Mouse (Mus musculus) ovary, postnatal 14 days (tissue): ENCODE results near the gene Ifit2.
A peak's percentile ranks its signal among the peaks of the same experiment; 100 is the strongest.
"Not testable (repeated sequence)": the region's sequence is repeated elsewhere in the genome, so short reads cannot be mapped to it uniquely, and the experiment has no call there.

ENCODE experiments used
- DNase-seq: peaks from one replicate; pipeline ENCODE4 v3.0.0; 2022; ENCODE audit warnings: low spot score

Gene Ifit2

DNA sequence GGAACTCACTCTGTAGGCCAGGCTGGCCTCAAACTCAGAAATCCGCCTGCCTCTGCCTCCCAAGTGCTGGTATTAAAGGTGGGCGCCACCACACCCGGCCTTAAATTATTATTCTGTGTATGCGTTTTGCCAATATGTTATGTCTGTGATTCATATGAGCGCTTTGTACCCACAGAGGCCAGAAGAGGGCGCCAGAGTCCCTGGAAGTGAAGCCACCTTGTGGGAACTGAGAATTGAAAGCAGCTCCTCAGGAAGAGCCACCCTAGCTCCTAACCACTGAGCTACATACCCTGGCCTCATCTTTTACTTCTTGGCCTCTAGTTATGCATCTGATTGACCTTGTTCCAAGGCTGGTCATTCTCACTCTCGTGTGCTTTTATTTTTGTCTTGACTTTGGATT is 2.5 kb upstream of the Ifit2 start:
- peak; percentile 75 for DNase-seq

DNA sequence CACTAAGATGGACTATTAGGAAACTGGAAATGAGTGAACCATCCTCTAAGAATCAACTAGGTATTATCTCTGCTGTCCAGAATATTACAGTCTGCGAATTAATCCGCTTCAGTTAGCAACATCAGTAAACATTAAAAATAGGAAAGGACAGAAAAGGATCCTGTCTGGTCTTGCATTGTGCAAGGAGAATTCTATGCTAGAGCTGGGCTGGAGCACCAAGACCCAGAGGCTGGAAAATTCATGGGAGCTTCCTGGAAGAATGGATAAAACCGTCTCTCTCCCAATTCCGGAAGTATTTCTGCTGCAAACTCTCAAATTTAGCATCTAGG is 325 bp upstream of the Ifit2 start:
- no peak for DNase-seq

DNA sequence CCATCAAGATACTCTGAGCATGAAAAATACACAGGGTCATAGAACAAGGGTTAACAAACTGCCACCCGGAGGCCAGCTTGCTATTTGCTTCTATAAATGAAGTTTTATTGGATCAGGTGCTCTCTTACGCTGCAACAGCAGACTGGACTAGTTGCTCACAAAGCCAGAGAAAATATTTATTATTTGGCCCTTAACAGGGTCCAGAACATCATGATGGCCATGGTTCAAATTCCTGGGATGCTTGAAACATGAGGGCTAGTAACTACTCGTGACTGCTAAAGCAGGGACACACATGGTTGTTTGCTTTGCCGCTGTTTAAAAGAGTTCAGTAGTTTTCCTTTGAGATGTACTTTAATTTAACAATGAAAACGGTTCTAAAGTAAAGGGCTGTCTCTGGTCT is 1.5 kb downstream of the Ifit2 start:
- DNase-seq, result no peak

DNA sequence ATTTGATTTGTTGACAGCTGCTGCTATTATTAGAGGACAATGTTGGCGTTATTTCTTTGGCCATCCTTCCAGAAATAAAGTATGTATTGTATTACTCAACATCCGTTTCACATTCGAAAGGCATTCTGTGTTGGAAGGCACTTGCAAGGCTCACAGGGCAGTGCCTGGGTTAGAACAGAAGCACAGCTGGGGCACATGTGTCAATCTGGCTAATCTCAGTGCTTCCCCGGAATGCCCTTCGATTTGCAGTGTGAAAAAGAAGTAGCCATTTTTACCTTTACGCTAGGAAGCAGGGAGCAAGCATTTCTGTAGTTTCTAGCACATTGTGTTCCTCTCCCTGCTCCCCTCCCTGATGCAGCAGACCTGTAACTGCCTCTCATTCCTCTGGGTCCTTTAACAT is 2.5 kb downstream of the Ifit2 start:
- DNase-seq, result no peak

- no peak for DNase-seq
Measured at GRCm38 (mm10) chr19:34553522-34553921, 3.0 kb downstream of the Ifit2 start.

GRCm38 (mm10) chr19:34554061-34554460 is 3.6 kb downstream of the Ifit2 start:
- DNase-seq, result no peak

GRCm38 (mm10) chr19:34556621-34557020 is 6.1 kb downstream of the Ifit2 start:
- no peak for DNase-seq

DNA sequence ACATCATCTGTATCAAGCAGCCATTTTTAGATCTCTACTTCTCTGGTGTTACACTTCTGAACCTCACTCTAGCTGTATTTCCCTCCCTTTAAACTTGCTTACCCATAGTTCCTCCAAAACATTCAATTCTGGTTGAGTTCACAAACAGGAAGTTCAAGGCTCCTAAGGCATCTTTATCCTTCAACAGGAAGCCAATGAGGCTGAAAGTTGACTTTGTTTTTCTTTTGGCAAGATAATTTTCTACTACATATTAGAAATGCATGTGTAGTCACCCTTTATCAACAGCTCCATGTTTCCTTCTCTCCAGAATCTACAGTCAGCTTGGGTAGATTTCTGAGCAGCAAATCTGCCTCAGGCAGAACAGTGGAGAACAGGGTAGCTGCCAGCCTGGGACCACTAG is 12.1 kb downstream of the Ifit2 start:
- DNase-seq, result no peak

- no peak for DNase-seq
Measured at GRCm38 (mm10) chr19:34566178-34566784, 15.8 kb downstream of the Ifit2 start.

DNA sequence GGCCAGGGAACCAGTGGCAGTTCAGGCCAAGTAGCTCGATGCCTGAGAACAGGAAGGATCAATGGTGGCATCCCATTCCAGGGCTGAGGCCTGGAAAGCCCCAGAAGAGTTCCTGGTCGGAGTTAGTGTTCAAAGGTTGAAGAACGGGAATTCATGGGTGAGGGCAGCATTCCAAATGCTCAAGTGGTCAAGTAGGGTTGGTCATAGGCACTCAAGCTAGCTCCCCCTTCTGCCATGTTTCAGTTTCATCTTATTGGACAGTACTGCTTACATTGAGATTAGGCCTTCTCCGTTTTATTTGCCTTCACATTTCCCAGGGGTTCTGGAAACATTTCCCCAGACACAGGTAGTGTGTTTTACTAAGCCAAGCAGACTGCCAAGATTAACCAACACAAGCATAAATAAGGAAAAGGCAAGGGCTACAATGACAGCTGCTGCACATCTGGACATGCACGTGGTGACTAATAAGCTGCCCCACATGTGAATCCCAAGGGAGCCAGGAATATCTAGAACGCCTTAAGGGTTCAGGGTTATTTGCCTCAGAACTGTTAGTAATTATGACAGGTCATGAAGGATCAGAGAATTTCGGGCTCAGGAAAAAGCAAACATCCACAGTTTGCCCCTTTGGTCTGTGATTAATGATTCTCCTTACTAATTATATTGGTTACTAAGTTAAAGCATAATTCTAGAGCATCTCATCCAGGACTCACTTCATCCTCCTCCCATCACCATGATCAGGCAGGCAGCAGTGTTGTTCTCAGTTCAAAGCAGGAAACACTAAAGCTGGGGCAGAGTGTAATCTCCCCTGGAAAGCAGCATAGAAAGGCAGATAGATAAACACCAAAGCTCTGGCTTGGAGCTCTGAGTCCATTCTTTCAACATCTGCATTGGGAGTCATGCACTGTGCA is 18.7 kb downstream of the Ifit2 start:
- no peak for DNase-seq

DNA sequence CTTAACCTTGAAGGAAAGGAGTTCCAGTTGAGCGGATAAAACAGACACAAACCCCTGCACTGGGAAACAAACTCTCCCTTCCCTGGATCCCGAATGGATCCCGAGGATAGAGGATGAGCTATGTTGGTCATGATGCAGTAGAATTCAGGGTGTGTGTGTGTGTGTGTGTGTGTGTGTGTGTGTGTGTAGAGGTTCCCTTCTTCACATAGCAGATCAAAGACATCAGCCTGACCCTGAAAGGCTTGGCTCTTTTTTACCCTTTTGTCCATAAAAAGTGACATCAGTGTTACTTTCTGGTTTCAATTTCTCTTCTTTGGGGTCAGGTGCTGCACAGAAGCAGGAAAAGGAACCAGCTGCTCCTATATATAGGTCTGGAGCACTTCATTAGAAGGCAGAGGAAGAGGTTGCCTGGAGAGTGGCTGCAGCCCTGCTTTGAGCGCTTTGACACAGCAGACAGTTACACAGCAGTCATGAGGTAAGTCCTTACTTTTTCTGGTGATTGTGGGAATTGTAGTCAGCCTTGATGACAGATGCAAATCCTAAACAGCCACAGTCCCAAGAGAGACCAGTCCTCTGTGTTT is 19.5 kb downstream of the Ifit2 start:
- DNase-seq, result no peak

DNA sequence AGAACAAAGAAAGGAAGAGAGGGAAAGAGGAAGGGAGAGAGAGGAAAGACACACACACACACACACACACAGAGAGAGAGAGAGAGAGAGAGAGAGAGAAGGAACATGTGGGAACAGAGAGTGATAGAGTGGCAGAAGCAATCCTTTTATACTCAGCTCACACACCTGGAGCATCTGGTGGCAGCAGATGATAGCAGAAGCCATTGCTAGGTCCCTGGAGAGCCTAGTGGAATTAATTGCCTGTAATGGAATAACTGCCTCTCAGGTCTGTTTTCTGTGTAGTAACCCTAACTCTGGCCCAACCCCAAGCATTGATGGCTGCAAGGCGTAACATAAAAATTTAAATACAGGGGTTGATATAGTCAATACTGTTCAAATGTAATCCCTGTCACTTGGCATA is 20.6 kb downstream of the Ifit2 start:
- no peak for DNase-seq

DNA sequence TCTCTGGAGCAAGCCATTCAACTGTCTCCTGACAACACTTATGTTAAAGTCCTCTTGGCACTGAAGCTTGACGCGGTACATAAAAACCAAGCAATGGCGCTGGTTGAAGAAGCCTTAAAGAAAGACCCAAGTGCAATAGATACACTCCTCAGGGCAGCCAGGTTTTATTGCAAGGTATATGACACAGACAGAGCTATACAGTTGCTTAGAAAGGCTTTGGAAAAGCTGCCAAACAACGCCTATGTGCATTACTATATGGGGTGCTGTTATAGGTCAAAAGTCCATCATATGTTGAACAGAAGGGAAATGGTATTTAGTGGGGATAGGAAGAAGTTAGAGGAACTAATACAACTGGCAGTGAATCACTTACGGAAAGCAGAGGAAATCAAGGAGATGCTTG is 23.2 kb downstream of the Ifit2 start:
- no peak for DNase-seq

DNA sequence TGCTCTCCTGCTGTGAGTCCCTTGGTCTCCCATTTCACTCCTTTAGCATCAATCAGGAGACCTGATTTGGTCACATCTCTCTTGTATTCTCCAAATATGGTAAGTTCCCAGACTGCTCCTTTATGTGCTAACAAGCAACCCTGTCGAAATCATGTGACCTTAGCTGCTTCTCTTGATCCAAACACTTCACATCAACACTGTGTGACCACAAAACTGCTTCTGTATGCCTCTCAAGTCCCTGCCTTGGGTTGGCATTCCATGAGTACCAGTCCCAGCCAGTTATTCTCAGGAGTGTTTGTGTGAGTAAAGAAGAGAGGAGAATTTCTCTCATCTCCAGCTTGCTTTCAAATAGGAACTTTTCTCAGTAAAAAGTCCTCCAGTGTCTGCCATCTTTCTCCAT is 26.6 kb downstream of the Ifit2 start:
- no peak for DNase-seq

- DNase-seq, result not testable (repeated sequence)
Measured at GRCm38 (mm10) chr19:34582696-34583095, 32.2 kb downstream of the Ifit2 start.

DNA sequence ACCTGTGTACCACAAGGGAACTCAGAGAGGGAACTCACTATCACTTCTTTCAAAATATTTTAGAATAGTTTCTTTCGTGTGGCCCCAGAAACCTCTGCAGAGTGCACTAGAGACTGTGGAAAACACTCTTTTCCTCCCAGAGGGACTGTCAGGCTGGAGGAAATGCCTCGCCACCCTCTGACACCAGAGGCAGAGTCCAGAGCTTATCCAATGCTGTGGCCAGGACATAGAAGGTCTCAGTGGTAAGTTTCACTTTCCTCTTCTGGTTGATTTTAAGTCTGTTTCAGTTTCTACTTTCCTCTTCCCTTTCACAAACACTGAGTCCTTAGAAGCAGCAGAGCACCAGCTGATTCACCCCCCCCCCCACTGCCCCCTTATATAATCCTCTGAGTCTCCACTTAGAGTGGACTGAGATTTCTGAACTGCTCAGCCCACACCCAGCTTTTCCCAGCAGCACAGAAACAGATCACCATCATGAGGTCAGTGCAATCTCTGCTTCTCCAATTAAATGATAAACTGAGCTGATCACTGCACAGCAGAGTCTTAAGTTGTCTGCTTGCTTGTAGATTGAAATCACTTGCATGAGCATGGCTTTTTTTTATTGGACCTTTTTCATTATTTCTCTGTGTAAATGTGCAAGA is 32.8 kb downstream of the Ifit2 start, which contains the start of gene Ifit3:
Gene Ifit3 (plus strand): TSS at position 406 of the 641 bp plus-strand sequence.
- DNase-seq, result not testable (repeated sequence)

DNA sequence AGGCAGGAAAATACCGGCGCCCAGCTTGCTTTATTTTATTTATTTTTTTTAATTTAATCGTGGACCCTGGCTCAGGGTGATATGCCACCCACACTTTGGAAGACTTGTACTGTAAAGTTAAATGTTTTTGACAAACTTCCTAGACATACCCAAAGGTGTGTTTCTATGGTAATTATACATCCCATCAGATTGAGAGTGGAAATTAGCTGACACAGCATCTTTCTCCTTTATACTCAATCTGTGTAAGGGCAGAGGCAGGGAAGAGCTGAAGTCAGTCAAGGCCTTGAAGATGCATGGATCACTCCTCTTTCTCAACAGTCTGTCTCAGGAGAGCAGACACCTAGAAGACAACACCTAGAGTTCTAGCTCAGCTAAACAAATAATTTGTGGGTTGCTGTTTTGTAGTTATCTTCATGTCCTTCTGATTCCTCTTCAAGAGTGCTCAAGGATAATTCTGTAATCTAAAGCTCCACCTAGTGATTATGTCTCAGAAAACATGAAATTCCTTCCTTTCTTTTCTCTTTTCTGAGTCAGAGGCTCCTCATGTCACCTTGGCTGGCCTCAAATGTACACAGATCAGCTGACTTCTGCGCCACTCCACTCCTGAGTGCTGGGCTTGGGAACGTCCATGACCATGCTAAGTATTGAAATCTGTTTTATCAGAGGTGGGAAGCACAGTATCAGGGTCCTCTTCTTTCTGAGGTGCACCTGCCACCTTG is 35.4 kb downstream of the Ifit2 start:
- DNase-seq, result not testable (repeated sequence)

DNA sequence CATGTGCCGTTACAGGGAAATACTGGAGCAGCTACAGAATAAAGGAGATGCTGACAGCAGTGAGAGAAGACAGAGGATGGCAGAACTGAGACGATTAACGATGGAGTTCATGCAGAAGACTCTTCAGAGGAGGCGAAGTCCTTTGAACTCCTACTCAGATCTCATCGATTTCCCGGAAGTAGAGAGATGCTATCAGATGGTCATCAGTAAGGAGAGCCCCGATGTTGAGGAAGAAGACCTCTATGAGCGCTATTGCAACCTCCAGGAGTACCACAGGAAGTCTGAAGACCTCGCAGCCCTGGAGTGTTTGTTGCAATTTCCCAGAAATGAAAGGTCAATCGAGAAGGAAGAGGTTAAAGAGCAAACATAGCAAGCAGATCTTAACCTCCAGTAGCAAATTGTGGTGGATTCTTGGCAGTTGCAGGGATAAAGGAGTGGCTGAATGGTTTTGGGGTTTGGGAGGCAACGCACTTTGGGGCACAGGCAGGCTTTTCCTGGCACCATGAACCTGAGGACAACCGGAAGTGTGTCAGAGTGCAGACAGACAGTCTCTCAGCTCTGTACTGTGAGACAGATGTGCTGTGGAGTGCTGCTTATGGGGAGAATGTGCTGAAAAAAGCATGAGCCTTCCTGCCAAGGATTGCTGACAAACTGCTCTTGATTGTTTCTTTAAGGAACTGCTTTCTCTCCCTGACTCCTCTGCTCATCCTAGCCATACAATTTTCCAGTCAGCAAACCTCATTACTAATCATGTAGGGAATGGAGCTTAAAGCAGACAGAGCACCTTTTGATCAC is 37.6 kb downstream of the Ifit2 start:
- not testable (repeated sequence) for DNase-seq

DNA sequence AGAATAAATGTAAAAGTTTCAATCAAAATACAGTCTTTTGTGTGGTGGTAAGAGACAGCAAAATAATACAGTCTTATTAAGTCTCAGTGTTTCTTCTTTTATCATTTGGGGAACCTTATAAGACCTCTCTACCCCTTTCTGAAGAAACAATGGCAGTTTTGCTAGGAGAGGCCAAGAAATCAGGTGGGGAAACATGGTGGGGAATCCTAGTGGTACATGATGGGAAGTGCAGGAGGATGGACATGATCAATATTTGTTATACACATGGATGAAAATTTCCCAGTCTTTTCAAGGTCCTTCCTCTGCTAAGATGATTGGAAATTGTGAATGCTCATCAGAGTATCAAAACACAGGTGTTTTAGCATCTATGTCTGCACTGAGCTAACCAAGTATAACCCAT is 38.5 kb downstream of the Ifit2 start:
- DNase-seq, result no peak

DNA sequence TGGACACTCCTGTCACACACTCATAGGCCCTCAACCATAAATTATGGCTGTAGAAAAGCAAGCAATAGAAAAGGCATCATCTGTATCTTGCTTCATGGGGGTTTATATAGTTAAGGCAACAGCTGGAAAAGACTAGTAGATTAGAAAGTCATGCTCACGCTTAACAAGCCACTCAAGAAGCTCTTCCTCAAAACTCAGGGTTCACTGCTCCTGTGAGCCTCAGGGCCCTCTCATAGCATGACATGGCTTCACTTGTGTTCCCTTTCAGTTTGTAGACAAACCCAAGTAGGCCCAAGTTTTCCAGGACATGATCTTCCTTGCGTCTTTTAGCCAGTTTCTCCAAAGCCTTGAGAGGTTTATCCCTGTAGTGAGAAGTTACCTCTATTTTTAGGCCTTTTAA is 43.0 kb downstream of the Ifit2 start:
- no peak for DNase-seq

DNA sequence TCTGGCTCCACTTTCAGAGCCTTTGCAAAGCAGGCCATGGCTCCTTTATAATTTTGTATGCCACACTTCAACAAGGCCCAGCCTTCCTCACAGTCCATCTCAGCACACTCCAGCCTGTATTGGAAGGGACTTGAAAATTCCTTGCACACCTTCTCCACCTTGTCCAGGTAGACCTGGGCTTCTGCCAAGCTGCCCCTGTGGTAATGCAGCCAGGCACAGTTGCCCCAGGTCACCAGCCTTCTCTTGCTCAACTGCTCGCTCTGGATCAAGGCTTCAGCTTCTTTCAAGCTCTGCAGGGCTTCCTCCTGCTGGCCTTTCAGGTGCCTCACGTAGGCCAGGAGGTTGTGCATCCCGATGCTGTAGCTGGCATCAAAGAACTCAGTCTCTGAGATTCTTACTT is 44.0 kb downstream of the Ifit2 start:
- not testable (repeated sequence) for DNase-seq
